Mouse (Mus musculus): ENCODE measurements at regions not wholly inside any gene's neighbourhood (a gene's known extent, or its start where the extent isn't known, plus 50 kb on each side); places are given as distances from the start of the nearest gene placed in this dataset.

DNA sequence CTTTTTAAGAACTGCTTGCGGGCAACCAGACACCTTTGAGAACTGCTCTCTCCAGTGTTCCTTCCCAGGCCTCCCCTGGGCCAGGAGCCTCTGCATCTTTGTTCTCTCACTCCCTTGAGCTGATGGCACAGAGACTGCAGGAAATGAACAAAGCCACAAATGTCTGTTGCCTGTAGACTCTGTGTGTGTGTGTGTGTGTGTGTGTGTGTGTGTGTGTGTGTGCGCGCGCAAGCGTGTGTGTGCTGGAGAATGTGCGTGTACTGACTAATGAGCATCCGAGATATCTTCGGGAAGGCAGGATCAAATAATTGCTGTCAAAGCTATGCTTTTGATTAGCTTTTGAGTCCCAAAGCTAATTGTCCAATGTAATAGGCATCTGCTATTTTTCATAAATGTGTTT is 254.7 kb upstream of the Sdk2 start:
- TF ChIP-seq TAL1 (IDR thresholded peaks at IDR 0.05; ENCODE audit: low read length): no peak
- no peak for TF ChIP-seq GATA1 (IDR thresholded peaks at IDR 0.05; ENCODE audit: low read length)
